Mouse (Mus musculus) mature B cell (primary cell): ENCODE data around the gene Acad10.

ENCODE experiments used
- in situ Hi-C: fragments of 300-500 bp; cut with MboI; formaldehyde crosslinking; loops from 2 replicates; pipeline ENCODE4 v1.14.3; 2019

Acad10 gene

DNA sequence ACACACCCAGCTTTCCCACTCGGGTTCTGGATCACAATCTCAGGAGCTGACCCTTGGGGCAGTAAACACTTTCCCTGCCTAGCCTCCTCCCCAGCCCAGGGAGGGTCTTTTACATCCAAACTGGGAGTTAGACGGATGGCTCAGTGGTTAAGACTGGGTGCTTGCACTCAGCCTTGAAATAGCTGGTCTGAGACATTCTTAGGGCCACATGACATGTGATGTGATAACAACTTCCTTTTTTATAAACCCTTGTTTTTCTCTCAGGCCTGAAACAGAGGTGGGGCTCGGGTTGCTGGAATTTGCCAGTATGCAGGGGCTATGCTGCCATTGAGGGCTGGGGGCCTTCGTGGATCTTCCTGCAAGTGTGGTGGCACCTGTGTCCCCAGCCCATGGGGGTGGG, 63.0 kb downstream of the Acad10 start:
- in situ Hi-C loops, result loop anchor here (5.0 kb wide), 1 partner anchor 35 kb away; no protein-coding TSS in a partner anchor

DNA sequence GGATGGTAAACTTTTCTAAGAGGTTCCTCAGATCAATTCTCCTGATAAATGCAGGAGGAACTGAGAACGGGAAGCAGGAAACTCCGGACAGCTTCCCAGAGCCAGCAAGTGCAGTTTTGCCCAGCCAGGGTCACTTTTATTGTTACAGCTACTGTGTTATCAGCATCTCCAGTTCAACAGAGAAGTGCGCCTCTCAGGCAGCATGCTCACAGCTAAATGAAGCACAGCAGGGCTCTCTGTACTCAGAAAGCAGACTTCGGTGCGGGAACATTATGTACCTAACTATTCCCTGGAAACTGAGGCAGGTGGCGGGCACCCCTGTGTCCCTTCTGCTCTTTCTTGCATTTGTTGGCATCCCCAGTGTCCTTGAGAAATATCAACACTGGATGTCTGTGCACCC, 64.1 kb downstream of the Acad10 start:
- in situ Hi-C loops, result loop anchor here (5.0 kb wide), 1 partner anchor 34 kb away; no protein-coding TSS in a partner anchor

DNA sequence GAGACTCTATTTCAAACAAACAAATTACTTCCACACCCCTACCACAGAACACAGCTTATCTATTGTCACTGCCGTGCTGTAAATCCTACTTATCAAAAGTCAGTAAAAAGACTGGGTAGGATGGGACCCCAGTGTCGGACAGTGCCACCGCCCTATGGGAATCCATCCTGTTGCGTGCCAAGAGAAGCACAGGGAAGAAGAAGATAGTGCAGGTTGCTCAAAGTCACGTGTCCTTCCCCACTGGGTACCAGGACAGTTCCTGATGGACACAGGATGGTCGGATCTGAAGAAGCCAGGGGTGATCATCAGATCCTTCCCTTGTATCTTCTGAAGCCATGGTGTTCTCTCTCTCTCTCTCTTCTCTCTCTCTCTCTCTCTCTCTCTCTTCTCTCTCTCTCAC, 64.6 kb downstream of the Acad10 start:
- in situ Hi-C loops, result loop anchor here (5.0 kb wide), 1 partner anchor 33 kb away; no protein-coding TSS in a partner anchor

DNA sequence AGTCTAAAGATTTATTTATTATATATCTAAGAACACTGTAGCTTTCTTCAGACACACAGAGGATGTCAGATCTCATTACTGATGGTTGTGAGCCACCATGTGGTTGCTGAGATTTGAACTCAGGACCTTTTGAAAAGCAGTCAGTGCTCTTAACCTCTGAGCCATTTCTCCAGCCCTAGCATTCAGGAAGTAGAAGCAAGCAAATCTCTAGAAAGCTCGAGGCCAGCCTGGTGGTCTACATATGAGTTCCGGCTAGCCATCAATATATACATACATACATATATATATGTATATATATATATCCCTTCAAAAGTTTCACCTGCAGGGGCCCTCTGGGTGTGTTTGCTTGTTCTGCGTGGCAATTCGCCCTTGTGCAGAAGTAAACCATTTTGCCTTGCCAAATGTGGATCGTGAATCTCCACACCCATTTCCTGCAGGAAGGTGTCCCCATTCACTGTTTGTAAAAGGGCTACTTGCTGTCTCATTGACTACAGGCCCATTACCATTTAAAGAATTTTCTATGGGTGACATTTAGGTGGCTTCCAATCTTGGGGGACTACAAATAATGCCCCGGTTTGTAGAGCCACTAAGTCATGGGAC, 65.5 kb downstream of the Acad10 start:
- in situ Hi-C loops, result loop anchor here (5.0 kb wide), 1 partner anchor 33 kb away; no protein-coding TSS in a partner anchor

DNA sequence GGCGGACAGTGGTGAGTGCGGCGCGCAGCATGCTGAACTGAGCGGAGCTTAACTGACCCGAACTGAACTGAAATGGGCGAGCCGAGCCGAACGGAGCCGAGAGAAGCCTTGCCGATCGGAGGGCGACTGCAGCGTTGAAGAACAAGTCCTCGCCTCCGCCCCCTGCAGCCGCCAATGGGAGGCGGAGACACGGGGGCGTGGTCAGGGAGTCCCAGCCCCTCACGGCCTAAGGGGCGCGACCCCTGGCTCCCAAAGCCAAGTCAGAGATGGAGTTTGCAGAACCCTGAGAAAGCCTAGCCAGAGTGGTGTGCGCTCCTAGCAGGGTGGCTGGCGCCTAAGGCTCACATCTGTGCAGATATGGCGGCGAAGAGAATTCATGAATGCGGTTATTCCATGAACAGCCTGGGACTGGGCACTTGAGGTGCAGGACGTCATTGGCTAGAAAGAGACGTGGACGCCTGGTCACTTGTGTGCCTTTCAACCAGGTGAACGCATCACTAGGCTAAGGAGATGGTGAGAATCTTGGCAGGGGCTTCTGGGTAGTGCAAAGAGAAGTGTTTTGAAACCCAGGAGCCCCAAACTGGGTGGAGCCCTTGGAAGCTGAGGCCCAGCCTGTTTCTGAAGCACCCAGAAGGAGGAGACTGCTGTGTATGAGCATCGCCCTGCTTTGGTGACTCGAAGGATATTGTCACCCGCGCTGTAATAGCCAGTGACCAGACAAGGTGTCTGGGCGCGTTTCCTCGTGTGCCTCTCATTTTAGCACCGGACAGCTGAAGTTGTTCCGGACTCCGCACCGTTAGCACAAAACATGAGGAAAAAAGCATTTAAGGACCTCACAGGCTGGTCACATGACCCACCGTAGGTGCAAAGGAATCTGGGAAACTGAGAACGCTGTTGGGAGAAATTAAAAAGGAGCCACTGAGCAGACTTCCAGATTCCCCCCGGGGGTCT, 66.6 kb downstream of the Acad10 start, which contains the start of gene Aldh2:
Aldh2 (minus strand) TSS at position 374 of the 951 bp plus-strand sequence.
- in situ Hi-C loops, result no loop called here

DNA sequence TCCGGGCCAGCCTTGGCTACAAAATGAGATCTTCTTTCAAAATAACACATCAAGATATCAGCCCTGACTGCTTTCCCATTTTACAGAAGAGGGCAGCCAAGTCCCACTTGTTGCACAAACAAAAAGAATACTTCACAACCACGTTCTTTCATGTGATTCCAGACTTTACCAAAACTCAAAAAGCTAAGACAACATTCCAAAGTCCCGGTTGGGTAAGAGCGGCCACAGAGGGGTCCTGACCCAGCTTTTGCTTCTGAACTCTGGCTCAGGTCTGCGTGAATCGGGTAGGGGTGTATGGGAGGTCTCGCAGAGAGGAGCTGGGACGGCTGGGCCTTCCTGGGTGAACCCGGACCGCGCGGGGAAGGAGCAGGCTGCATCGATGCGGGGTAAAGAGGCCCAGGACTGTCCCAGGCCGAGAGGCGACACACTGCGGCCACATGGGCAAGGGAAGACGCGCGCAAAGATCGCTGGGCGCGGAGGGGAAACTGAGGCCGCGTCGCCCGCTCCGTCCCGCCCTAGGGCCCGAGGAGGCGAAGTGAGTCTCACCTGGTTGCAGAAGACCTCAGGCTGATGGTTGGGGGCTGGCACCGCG, 67.4 kb downstream of the Acad10 start:
- in situ Hi-C loops, result no loop called here

DNA sequence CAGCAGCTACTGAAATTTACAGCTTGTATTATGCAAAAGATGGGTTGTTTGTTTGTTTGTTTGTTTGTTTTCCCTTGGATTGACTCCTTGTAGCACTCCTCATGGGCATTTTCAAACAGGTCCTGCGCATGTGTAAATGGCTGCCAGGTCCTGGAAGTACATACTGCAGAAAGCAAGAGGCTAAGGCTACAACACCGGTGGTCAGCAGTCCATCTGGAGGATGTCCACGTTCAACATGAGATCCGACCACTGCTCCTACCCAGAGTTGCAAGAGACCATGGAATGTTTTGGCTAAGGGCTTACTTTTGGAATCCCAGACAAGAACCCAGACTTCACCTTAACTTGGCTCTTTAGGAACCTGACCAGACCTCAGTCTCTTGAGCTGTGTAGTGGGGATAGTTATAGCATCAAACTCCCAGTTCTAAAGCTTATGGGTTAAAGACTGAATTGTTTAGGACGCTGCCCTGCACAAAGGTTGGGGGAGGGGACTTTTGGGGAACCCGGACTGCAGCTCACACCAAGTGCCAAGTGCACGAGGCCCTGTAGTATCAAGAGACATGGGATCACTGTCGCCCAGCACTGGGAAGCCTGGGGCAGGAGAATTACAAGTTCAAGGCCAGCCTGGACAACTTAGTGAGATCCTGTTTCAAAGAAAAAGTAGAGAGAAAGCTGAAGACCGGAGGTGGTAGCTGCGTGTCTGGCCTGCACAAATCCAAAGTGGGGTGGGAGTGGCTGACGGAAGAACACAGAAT, 68.1 kb downstream of the Acad10 start:
- in situ Hi-C loops, result no loop called here

DNA sequence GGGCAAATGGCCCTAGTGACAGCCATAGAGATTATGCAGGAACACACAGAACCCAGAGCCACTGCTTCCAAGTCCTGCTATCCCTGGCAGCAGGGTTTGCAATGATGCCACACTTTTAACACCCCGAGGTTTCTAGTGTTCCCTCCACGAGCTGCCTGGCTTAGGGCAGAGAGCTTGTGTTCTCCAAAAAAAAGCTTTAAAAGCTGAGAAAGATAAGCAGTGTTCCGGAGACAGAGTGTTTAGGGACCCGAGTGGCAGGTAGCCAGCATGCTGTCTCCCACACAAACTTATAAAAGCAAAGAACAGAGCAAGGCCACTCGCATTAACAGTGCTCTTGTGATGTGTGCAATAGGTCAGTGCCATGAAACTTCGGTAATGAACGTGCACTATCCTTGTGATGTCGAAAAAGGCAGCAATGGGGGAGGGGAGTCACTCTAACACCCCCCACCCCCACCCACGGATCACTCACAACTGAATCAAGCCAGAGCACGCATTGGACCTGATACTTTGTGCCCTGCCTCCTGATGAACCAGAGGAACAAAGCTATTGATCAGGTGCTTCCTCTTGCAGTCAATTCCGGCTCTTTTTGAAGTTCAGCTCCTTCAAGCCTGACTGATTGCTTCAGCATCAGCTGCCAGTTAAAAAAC, 68.8 kb downstream of the Acad10 start:
- in situ Hi-C loops, result no loop called here

DNA sequence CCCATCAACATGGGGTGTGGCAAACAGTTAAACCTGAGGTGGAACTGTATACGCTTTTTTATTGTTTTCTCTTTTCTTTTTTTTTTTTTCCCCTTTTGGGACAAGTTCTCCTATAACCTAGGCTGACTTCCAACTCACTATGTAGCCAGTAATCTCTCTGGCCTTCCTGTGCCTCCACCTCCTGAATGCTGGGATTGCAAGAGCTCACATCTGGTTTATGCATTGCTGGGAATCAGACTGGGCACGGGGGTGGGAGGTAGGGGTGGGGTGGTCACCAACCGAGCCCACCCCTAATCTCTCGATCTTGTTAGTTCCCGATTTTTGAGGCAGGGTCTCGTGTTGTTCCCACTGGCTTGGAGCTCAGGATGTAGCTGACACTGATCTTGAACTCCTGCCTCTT, 70.4 kb downstream of the Acad10 start:
- in situ Hi-C loops, result no loop called here

DNA sequence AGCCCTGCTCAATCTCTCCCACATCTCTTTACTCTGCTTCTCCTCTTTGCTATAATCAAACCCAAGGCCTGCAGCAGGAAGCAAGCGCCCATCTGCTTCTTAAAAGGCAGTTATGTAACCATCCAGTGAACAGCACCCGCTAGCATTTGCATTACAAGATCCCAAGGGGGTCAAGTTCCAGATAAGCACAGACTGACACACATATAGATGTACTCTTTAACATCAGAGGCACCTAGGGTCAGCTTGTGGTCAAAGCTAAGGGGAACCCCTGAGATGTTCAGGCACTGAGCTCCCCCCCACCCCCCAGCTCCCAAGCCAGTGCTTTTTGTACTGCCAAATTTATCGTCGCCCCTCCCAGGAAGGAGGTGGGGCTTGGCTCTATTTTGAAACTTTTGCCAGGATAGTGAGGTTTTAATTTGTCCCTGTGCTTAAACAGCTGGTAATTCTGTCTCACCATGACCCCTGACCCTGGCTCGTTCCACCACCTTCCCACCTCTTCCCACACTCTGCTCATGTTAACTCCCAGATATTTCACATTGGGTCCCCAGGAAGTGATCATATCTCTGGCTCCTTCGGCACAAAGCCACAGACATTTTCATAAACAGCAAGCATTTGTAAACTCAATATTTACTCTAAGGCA, 73.8 kb downstream of the Acad10 start:
- in situ Hi-C loops, result no loop called here

DNA sequence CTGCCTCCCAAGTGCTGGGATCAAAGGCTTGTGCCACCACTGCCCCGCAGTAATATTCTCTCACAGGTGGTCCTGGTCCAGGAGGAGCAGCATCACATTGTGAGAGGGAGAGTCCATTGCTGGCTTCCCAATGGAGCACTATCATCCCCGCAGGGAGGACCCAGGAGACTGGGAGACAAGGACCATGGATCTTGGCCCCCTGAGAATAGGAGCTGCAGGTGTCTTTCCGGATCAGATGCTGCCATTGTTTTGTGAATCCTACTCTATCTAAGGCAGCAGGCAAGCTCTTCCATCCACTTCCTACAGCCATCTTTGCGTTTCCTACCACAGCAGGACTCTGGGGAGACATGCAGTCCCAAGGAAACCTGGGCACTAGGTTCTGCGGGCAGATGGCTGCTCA, 74.6 kb downstream of the Acad10 start:
- in situ Hi-C loops, result no loop called here

DNA sequence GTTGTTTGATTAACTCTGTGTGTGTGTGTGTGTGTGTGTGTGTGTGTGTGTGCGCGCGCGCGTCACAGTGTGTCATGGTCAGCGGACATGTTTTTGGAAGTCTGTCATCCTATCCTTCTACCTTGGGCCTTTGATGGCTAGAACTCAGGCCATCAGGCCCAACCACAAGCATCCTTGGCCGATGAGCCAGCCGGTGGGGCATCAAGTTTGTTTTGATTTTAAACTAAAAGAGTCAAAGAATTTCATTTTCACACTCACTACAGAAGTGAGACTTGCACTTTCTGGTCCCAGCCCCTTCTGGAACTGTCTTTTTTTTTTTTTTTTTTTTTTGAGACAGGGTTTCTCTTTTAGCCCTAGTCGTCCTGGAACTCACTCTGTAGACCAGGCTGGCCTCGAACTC, 75.3 kb downstream of the Acad10 start:
- in situ Hi-C loops, result no loop called here

DNA sequence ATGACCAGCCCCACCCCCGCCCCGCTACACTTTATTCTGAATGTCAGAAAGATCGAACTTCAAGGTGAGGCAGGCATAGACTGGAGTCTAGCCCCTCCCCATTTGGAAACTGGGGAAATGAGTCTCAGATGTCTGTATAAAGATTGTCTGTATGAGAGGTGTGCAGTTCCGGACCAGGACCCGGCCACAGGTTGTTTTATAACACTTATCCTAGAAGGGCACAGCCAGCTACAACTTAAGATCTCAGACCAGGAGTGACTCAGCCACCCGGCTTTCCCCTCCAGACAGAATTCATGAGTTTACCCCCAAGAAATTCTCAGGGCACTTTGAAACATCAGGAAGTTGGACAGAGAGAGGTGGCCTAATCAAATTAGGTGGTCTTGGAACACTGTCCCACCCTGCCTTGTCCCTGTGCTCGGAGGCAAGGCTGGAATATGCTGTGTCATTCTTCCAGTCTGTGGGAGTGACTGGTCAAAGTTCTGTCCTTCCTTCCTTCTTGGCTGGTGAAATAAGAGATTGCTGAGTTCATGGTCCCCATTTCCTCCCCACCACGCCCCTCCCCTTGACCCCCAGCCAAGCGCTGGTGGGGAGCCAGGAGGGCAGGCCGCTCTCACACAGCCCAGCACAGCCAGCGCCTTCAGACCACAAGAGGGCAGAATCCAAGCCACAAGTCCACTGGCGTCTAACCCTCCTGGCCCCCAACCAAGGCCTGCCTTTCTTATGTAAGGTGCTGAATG, 76.4 kb downstream of the Acad10 start:
- in situ Hi-C loops, result no loop called here

DNA sequence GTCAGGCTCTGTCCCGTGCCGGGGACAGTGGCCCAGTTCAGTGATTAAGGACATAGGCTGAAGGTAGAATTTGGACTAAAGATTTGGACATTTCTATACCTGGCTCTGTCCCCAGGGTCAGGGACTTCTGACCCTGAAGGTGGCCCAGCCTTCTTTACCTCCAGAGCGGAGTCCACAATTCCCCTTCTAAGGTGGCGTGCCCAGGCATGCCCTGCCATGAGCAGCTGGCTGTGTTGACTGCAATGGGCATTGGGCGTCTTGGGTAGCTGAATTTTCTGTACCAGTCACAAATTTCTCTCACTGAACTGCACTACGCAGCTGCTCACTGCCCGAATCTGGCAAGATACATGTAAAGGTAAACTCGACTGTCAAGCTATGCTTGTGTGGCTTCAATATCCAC, 78.4 kb downstream of the Acad10 start:
- in situ Hi-C loops, result no loop called here

DNA sequence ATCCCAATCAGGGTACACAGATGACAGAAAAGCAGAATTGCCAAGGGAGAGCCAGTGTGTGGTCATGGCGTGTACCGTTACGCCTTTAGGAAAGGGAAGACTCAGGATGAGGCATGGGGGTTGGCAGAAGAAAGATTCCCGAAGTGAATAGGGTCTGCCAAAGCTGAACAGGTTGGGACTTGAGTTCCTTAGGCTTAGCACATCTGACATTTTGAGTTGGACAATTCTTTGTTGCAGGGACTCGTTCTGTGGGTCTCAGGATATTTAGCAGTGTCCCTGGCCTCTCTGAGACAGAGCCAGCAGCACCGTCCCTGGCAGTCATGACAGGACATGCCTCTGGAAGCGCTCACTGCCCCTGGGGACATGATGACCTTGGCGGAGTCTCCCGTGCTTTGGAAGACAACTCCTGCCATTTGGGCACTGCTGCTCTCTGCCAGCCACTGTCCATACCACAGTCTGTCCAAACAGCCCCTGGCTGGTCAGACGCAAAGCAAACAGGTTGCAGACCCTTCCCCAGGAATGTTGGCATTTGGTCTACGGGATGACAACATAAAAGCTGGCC, 83.3 kb downstream of the Acad10 start:
- in situ Hi-C loops, result no loop called here

DNA sequence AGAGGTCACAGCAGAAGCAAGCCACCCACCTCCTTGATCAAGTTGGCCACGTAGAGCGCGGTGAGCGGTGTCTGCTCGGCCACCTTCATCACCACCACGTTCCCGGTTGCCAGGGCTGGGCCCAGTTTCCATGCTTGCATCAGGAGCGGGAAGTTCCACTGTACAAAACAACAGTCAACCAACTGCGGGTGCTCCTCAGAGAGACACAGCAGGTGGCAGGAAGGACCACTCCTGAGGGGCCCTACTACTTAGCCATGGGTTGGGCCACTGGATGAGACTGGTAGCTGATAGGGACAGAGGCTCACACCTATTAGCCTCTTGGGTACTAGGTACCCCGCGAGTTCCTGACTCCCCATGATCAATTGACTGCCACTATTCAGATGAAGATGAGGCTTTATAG, 84.4 kb downstream of the Acad10 start:
- in situ Hi-C loops, result no loop called here

DNA sequence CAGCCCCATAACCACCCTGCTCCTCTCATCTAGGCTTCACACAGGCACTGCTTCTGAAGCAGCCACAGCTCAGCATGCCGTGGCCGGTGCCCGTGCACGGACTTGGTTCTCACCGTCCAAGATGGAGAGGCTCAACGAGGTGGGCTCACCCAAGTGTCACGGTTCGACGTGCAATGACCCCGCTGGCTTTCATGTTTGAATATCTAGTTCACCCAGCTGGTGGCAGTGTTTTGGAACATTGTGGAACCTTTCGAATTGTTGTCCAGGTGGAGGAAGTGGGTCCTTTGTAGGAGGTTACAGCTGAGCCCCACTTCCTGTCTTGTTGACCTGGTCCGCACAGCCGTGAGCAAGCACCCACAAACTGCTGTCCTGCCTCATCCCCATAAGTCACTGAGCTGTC, 86.2 kb downstream of the Acad10 start:
- in situ Hi-C loops, result no loop called here
